Mouse (Mus musculus) testis, adult 2 months (tissue): Measurements from ENCODE around the gene Txndc9.

ENCODE experiments used
- CTCF ChIP-seq: fragments of 200-500 bp; IDR thresholded peaks from 2 replicates; pipeline ENCODE4 v1.5.1; 2012; ENCODE audit warnings: low read depth, mild to moderate bottlenecking, inconsistent platforms, low read length, moderate library complexity; ENCODE audit not compliant: control insufficient read depth, insufficient read depth, insufficient replicate concordance
- POLR2A ChIP-seq: fragments of 200-500 bp; IDR thresholded peaks from 2 replicates; pipeline ENCODE4 v1.6.1; 2012; ENCODE audit warnings: low read depth, mild to moderate bottlenecking, inconsistent platforms, low read length, moderate library complexity; ENCODE audit not compliant: control insufficient read depth

- TF ChIP-seq CTCF (no peak), POLR2A (no peak)
These were observed 48.8 kb downstream of the Txndc9 start for GRCm38 (mm10) chr1:37948906-37949305.
